Mouse (Mus musculus) C2C12 (cell line): ENCODE measurements around the gene Gm10837.

ENCODE experiments used
- CEBPB ChIP-seq: IDR thresholded peaks from one replicate; pipeline ENCODE4 v1.6.1; 2011; ENCODE audit warnings: low read depth, mild to moderate bottlenecking, control low read depth, moderate library complexity
- CTCF ChIP-seq: IDR thresholded peaks from one replicate; pipeline ENCODE4 v1.5.1; 2011; ENCODE audit not compliant: control insufficient read depth, insufficient read depth, insufficient read length
- FOSL1 ChIP-seq: IDR thresholded peaks from one replicate; pipeline ENCODE4 v1.8.0; 2011; ENCODE audit warnings: mild to moderate bottlenecking, low read length; ENCODE audit not compliant: poor library complexity, insufficient read depth, severe bottlenecking
- MAX ChIP-seq: IDR thresholded peaks from one replicate; pipeline ENCODE4 v1.6.1; 2011; ENCODE audit warnings: mild to moderate bottlenecking, control low read depth
- MYOD1 ChIP-seq: IDR thresholded peaks from one replicate; pipeline ENCODE4 v1.6.1; 2011; ENCODE audit warnings: low read depth; ENCODE audit not compliant: control insufficient read depth, insufficient read length
- MYOG ChIP-seq: IDR thresholded peaks from one replicate; pipeline ENCODE4 v1.6.1; 2011; ENCODE audit not compliant: control insufficient read depth, insufficient read length; ENCODE audit errors: extremely low read depth
- USF1 ChIP-seq: IDR thresholded peaks from one replicate; pipeline ENCODE4 v1.6.1; 2011; ENCODE audit warnings: low read depth, mild to moderate bottlenecking, control low read depth, moderate library complexity

- no peak for TF ChIP-seq USF1
- TF ChIP-seq MAX, result no peak
- TF ChIP-seq FOSL1, result no peak
- no peak for TF ChIP-seq CTCF
- no peak for TF ChIP-seq MYOG
- no peak for TF ChIP-seq CEBPB
- no peak for TF ChIP-seq MYOD1
These were observed 10.8 kb upstream of the Gm10837 start for GRCm38 (mm10) chr14:122479461-122480109.
